Mouse (Mus musculus) kidney, postnatal 36 days (tissue): ENCODE results near the gene Kcnq1.
A peak's percentile ranks its signal among the peaks of the same experiment; 100 is the strongest.

Experiments used
- DNase-seq, 2 experiments: peaks; one replicate each; pipeline ENCODE4 v3.0.0; 2021 to 2022; ENCODE audit warnings: mixed read lengths in 2 of 2

The Kcnq1 gene

DNA sequence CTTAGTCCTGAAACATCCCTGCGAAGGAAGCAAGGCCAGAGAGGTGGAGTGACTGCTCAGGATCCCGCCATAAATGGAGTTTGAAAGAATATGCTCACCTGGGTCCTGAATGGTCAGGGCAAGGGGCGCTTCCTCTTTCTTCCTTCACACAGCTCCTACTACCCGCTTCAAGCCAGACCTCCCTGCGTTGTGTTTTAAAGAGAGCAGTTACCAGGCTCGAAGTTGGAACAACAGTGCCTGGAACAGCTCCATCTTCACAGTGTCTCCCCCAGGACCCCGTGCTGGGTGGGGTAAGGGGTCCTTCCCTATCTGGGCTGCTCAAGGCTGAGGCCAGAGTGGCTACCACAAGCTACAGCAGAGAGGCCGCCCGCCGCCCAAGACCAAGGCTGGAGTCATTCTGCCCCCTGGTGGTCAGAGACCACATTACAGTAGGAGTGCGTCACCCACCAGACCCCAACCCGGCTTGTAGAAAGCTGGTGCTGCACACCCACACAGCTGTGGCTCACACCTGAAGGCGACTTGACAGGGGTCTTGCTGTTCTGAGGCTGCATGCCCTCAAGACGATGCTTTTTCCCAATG, 360.0 kb downstream of the Kcnq1 start:
- DNase-seq, result peak; percentile 70 to 91

DNA sequence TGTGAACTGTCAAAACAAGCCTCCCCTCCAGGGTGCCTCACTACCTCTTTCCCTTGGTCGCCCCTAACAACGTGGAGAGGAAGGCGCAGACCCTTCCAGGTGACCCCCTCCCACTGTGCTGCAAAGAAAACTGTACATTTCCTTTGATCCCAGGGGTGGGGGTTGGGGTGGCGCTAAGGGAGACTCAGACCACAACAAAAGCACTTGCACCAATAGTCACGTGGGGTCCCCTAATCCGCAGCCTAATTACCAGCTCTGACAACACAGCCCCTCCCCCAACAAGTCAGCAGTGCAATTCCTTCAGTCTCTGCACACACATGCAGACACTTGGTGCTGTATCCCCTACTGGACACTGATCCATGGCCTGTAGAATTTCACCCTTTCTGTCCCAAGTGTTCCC, 361.6 kb downstream of the Kcnq1 start:
- no peak for DNase-seq

DNA sequence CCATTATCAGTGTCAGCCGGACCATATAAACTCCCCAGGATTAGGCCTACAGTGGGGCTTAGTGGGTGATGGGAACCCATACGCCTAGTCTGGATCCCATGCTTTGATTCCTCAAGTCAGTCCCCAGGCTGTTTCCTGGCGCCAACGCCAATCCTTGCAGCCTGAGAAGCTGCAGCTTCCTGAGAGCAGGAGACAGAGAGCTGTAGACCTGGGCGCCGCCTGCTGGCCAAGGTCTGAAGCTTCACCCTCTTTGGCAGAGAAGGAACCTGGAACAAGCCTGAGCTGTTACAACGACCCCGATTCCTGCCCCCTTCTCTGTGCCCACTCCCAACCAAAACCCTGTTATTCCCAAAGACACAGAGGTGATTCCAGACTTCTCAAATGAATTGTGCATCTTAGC, 363.8 kb downstream of the Kcnq1 start:
- peak; percentile 71 to 89 for DNase-seq

DNA sequence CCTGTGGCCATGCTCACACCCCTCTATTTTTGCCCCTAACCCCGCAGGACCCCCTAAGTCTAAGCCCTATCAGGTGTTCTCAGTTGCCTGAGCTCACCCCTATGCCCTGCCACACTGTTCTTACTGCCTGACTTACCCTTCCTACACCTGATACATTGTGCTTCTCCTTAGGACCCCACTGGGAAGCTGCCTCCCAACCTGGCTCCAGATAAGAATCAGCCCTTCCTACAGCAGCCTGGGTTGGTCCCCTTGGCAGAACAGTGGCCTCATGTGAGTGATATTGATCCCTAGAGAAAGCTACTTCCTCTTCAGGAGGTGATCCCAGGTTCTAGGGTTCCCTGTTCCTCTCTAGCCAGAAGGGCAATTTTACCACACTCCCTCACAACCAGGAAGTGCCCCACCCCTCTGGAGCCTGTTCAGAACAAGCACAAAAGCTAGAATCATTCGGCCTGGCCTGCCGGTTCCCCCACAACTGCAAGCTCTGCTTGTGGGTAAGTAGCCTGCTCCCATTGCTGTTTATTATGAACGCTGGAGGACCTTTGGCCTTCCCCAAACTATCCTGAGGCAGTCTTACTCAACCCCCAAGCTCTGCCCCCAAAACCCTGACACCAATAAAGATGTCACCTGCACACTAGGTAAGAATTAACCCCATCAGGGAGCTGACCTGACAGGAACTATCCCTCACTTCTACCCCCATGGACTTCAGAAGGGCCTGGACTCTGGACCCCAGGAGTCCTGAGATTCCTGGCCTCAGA, 367.4 kb downstream of the Kcnq1 start, which contains the start of gene Slc22a18:
Slc22a18 (plus strand) TSS at position 390 of the 755 bp plus-strand sequence.
- DNase-seq, result peak; percentile 75 to 82

DNA sequence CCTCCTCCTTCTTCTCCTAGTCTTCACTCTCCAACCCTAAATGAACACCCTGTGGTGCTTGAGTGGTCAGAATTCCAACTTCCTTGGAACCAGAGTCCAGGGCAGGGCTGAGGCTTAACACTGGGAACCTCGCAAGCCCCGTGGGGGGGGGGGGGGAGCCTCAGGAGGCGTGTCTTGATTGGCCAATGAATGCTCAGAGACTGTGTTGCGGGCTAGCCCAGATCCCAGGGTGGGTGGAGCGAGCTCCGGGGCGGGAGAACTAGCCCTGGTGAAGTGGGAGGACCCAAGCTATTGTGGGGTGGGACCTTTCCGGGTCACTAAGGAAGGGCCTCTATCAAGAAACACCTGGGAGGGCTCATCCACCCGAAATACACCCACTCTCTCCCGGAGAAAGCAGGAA, 368.6 kb downstream of the Kcnq1 start:
- peak; percentile 79 to 80 for DNase-seq

DNA sequence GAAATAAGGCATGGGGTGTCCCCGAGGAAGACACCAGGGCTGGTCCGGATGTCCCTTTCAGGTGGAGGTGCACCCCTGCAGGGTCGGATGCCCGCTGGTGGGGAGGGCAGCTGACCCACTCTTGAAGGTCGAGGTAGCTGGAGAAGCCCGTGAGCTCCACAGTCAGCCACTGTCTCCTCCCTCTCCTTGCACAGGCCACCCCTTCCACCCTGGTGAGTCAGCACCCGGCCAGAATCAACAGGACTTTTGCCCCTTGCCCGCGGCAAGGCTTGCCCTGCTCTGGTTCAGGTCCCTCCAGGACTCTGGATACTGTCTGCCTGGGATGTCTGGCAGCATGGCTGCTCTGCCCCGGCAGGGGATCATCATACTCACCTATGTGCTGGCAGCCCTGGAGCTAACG, 369.7 kb downstream of the Kcnq1 start:
- DNase-seq, result peak; percentile 84 to 89
